Comparison of ENCODE assay signal across 8 mouse cellular contexts in the genomic region with DNA sequence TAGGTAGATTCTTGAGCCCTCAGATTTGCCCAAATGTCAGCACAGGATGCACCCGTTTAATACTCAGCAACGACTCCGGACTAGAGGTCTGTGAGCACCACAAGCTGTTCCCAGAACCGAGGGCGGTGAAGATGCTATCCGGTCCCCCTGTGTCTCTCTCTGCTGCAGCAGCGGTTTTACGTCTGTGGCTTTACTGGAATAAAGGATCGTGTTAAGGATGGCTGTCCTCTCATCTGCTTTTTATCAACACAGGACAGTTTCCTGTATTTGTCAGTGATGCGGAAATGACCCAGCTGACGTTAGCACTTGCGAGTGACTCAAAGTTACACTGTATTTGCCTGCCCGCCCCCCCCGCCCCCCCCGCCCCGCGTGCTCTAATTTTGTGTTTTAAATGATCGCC. TPM values are rescaled to one million over a fixed set of nuclear protein-coding genes. Genes with fewer than 3 reads are reported as not detected.
DNase-seq lines count a peak whose midpoint lies in the region; ATAC-seq and TF ChIP-seq lines count a peak whose summit lies in the region.

No protein-coding gene starts in this region.

- no peaks in the 10 kb centered on the region for H3K9me3 ChIP-seq in hindbrain, postnatal 0 days (ENCODE audit: low read length)
- no peaks in the 10 kb centered on the region for H3K9me3 ChIP-seq in liver, postnatal 0 days (ENCODE audit: low read length)

- ATAC-seq in hindbrain, postnatal 0 days: no peak
- peak; percentile 85 for ATAC-seq in liver, postnatal 0 days

- H3K36me3 ChIP-seq in hindbrain, postnatal 0 days (ENCODE audit: insufficient read depth, low read length): no peaks in the 10 kb centered on the region
- no peaks in the 10 kb centered on the region for H3K36me3 ChIP-seq in liver, postnatal 0 days (replicated peaks; ENCODE audit: insufficient read depth, low read length)
- H3K36me3 ChIP-seq in splenic B cell, adult 2 months (ENCODE audit: control insufficient read depth, insufficient read depth, low read length, poor library complexity, severe bottlenecking): no peaks in the 10 kb centered on the region

- no peak for TF ChIP-seq EP300 in liver, postnatal 0 days (IDR thresholded peaks at IDR 0.05; ENCODE audit: low read depth)

- H3K9ac ChIP-seq in hindbrain, postnatal 0 days (replicated peaks; ENCODE audit: low read length): no peak overlapping the region
- H3K9ac ChIP-seq in liver, postnatal 0 days (replicated peaks): no peak overlapping the region; the same call in 1 of the 2 replicates

- peak overlapping the region; percentile 77 for H3K4me3 ChIP-seq in bone marrow, adult 2 months (replicated peaks; ENCODE audit: control insufficient read depth, low read depth, low read length)
- H3K4me3 ChIP-seq in hindbrain, postnatal 0 days (ENCODE audit: low read length): no peak overlapping the region
- H3K4me3 ChIP-seq in liver, postnatal 0 days (ENCODE audit: low read depth, low read length): peak overlapping the region; percentile 15; the same call in 1 of the 2 replicates

- no peak for TF ChIP-seq CTCF in bone marrow, adult 2 months (IDR thresholded peaks at IDR 0.05; ENCODE audit: control insufficient read depth, insufficient read depth, low read length)
- no peak for TF ChIP-seq CTCF in hindbrain, postnatal 0 days (IDR thresholded peaks at IDR 0.05; ENCODE audit: low read depth)
- no peak for TF ChIP-seq CTCF in liver, postnatal 0 days (IDR thresholded peaks at IDR 0.05; ENCODE audit: low read depth)

- no peaks in the 10 kb centered on the region for H3K27me3 ChIP-seq in hindbrain, postnatal 0 days (ENCODE audit: insufficient read depth, low read length)
- H3K27me3 ChIP-seq in liver, postnatal 0 days (ENCODE audit: insufficient read depth, low read length): no peaks in the 10 kb centered on the region
- H3K27me3 ChIP-seq in splenic B cell, adult 2 months (ENCODE audit: control insufficient read depth, insufficient read depth, low read length, poor library complexity, severe bottlenecking): no peaks in the 10 kb centered on the region

- WGBS in bone marrow, adult 2 months: 2% methylated on average over 18 of the region's 18 CpGs
- WGBS in hindbrain, postnatal 0 days: 66% methylated on average over 18 of the region's 18 CpGs
- 20% methylated on average over 18 of the region's 18 CpGs for WGBS in liver, postnatal 0 days (ENCODE audit: insufficient replicate concordance)

- peak overlapping the region; percentile 67 for H3K27ac ChIP-seq in bone marrow, adult 2 months (ENCODE audit: control insufficient read depth, insufficient read depth, low read depth, low read length, poor library complexity)
- peak overlapping the region; percentile 54; the same call in 1 of the 2 replicates for H3K27ac ChIP-seq in hindbrain, postnatal 0 days
- H3K27ac ChIP-seq in liver, postnatal 0 days (ENCODE audit: low read depth): peak overlapping the region; percentile 69

- peaks cover 3% of the 10 kb centered on the region; the same call in 1 of the 2 replicates for H3K4me1 ChIP-seq in bone marrow, adult 2 months (ENCODE audit: control insufficient read depth, insufficient read depth, low read length)
- peaks cover 3% of the 10 kb centered on the region; the same call in 1 of the 2 replicates for H3K4me1 ChIP-seq in hindbrain, postnatal 0 days (ENCODE audit: insufficient read depth, low read length)
- H3K4me1 ChIP-seq in liver, postnatal 0 days (ENCODE audit: insufficient read depth): no peaks in the 10 kb centered on the region; the same call in 1 of the 2 replicates

- peak overlapping the region; percentile 34 for H3K4me2 ChIP-seq in hindbrain, postnatal 0 days (ENCODE audit: low read depth, low read length)
- H3K4me2 ChIP-seq in liver, postnatal 0 days (ENCODE audit: low read depth, low read length): peak overlapping the region; percentile 55

- TF ChIP-seq POLR2A in bone marrow, adult 2 months (IDR thresholded peaks at IDR 0.05; ENCODE audit: borderline replicate concordance, control insufficient read depth, low read depth, low read length): no peak

- DNase-seq in adrenal gland, postnatal 14 days: peak; percentile 32
- DNase-seq in adrenal gland, adult 8-10 months: no peak
- DNase-seq in hindbrain, postnatal 0 days (ENCODE audit: low spot score): no peak
- DNase-seq in liver, postnatal 0 days: peak; percentile 39
- DNase-seq in splenic B cell, adult 2 months (ENCODE audit: low read depth, low spot score): peak; percentile 77
- no peak for DNase-seq in frontal cortex, postnatal 14 days (ENCODE audit: low spot score in 2 of 2)
- DNase-seq in layer of hippocampus, postnatal 36 days: no peak

RNA-seq across cellular contexts. Expression of gene Cemip2, which starts 40.7 kb away (rescaled TPM):
- total RNA-seq in adrenal gland, postnatal 14 days (2021): 25.3 and 26.3 TPM in 2 replicates
- 10 to 100 TPM; 22.6 to 27.4 (median 23.2) TPM for total RNA-seq in adrenal gland, adult 8-10 months (2022)
- polyA plus RNA-seq in bone marrow, adult 2 months (2011; ENCODE audit: insufficient read depth, insufficient read length, low replicate concordance, missing spikeins): 1.8 and 6.9 TPM in 2 replicates
- total RNA-seq in hindbrain, postnatal 0 days (2014; rRNA removed): 25.1 and 26.2 TPM in 2 replicates
- 11.7 TPM in 2 replicates for polyA plus RNA-seq in hindbrain, postnatal 0 days (2015; fragmentation: Nextera tagmentation; extraction: Ambion mirVana)
- 5.5 and 6.6 TPM in 2 replicates for polyA plus RNA-seq in liver, postnatal 0 days (2015; fragmentation: Nextera tagmentation; extraction: Ambion mirVana)
- total RNA-seq in layer of hippocampus, postnatal 36 days (2021): 10 to 100 TPM; 12.5 to 12.7 TPM

Comparison
In these comparisons a context has a peak if more than half of its experiments do, and no peak if none do; other contexts are left out.
1. DNase-seq: peak in adrenal gland, postnatal 14 days (single experiment), liver, postnatal 0 days (single experiment) and splenic B cell, adult 2 months (single experiment); none in adrenal gland, adult 8-10 months (single experiment), hindbrain, postnatal 0 days (single experiment), frontal cortex, postnatal 14 days (0 of 2) and layer of hippocampus, postnatal 36 days (0 of 2).
2. Peak in every context shown above with its lines, with median percentiles within 50 percentile points of each other: H3K27ac ChIP-seq.